In the genomic region with DNA sequence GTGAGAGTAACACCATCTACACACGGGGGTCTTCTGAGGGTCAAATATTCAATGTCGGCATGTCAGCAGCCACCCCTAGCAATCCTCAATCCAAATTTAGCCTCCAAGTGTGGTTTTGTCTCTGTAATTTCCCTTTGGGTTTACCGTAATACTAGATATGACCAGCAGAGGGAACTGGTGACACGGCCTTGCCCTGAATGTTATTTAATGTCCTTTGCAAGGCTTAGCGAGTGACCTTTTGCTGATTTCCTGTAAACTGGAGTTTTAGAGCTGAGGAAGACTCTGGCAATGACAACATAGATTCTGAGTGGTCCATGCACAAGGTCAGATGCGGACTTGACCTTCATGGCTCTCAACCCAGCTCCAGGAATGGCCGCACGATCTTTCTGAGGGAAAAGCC, we compare ENCODE assay signal across 8 mouse cellular contexts. TPM values are rescaled to one million over a fixed set of nuclear protein-coding genes. Genes with fewer than 3 reads are reported as not detected.
DNase-seq lines count a peak whose midpoint lies in the region; TF ChIP-seq lines count a peak whose summit lies in the region.

No protein-coding gene starts in this region.

- peak; percentile 18 to 33 for DNase-seq in layer of hippocampus, postnatal 14 days (ENCODE audit: low spot score in 2 of 2)
- DNase-seq in layer of hippocampus, adult 9-11 months = no peak
- DNase-seq in ES-E14 (ENCODE audit: low read depth, low spot score) = peak; percentile 39
- DNase-seq in c-Kit-negative CD71-positive TER-119-positive erythroid progenitor cells, embryonic 14.5 days (ENCODE audit: low read depth, low spot score) = peak; percentile 1
- DNase-seq in heart, embryonic 10.5 days (ENCODE audit: low spot score) = no peak
- peak; percentile 43 to 65 for DNase-seq in left cerebral cortex, postnatal 14 days (ENCODE audit: low spot score in 2 of 2)
- peak; percentile 81 for DNase-seq in retina, embryonic 14.5 days (ENCODE audit: low spot score)
- no peak for DNase-seq in layer of hippocampus, adult 9-10 months (ENCODE audit: low spot score)

- H3K27ac ChIP-seq in ES-E14 (ENCODE audit: insufficient read depth, low read depth, low read length, poor library complexity, severe bottlenecking) = no peak overlapping the region
- H3K27ac ChIP-seq in heart, embryonic 10.5 days = peak overlapping the region; percentile 52; the same call in 1 of the 2 replicates

- no peaks in the 10 kb centered on the region for H3K9me3 ChIP-seq in ES-E14 (ENCODE audit: control insufficient read depth, insufficient read depth, low read depth, low read length)
- no peaks in the 10 kb centered on the region for H3K9me3 ChIP-seq in heart, embryonic 10.5 days

- WGBS in heart, embryonic 10.5 days = 30% methylated on average over 8 of the region's 8 CpGs

- no peak overlapping the region for H3K4me3 ChIP-seq in ES-E14 (ENCODE audit: insufficient read depth in 1 of 2, low read depth in 1 of 2, low read length in 2 of 2, poor library complexity in 1 of 2, severe bottlenecking in 1 of 2)
- H3K4me3 ChIP-seq in heart, embryonic 10.5 days = no peak overlapping the region

- intact Hi-C loops in left cerebral cortex, postnatal 14 days (cut with DNase I) = loop anchor here (5.0 kb wide), 1 partner anchor 137 kb away; no protein-coding TSS in a partner anchor

- H3K9ac ChIP-seq in ES-E14 (ENCODE audit: insufficient read depth, low read depth, low read length, poor library complexity, severe bottlenecking) = no peak overlapping the region

- no peaks in the 10 kb centered on the region for H3K27me3 ChIP-seq in heart, embryonic 10.5 days (ENCODE audit: insufficient read depth, poor library complexity, severe bottlenecking)

- H3K36me3 ChIP-seq in ES-E14 (ENCODE audit: control insufficient read depth, insufficient read depth, low read length, poor library complexity, severe bottlenecking) = no peaks in the 10 kb centered on the region
- H3K36me3 ChIP-seq in heart, embryonic 10.5 days = no peaks in the 10 kb centered on the region

- no peaks in the 10 kb centered on the region for H3K4me1 ChIP-seq in ES-E14 (ENCODE audit: control insufficient read depth in 2 of 2, insufficient read depth in 2 of 2, low read length in 2 of 2, poor library complexity in 1 of 2)
- H3K4me1 ChIP-seq in heart, embryonic 10.5 days = 0 out of 2 replicates have a peak, but pooled peaks cover 3% of the 10 kb centered on the region

- in situ Hi-C loops in ES-E14 (cut with MboI; ENCODE audit: low sequenced_read_pairs in 2 of 2, unreplicated experiment in 2 of 2) = no loop called here

TF ChIP-seq in ES-E14, 5 proteins besides CTCF, POLR2A, EP300 and RAD21:
- no peak for TF ChIP-seq HCFC1 (IDR thresholded peaks at IDR 0.05; ENCODE audit: borderline replicate concordance, insufficient read depth, low read length)
- TF ChIP-seq ZC3H11A (IDR thresholded peaks at IDR 0.05; ENCODE audit: borderline replicate concordance, low read depth, low read length) = peak; percentile 34; the same call in 1 of the 2 replicates

RNA-seq across cellular contexts. Expression of a gene that starts 44.7 kb away (rescaled TPM):
- 1 to 10 TPM; 1.2 to 1.4 TPM for total RNA-seq in layer of hippocampus, postnatal 14 days (2021)
- total RNA-seq in ES-E14 (2012; rRNA removed) = 0.09 TPM in 1 of 2 replicates, not detected in the other
- 0.40 and 0.81 TPM in 2 replicates for polyA plus RNA-seq in heart, embryonic 10.5 days (2016; fragmentation: Nextera tagmentation; extraction: Ambion mirVana)
- 1 to 10 TPM; 1.3 to 1.5 TPM for total RNA-seq in left cerebral cortex, postnatal 14 days (2021)

Comparison
In these comparisons a context has a peak if more than half of its experiments do, and no peak if none do; other contexts are left out.
1. DNase-seq: peak in layer of hippocampus, postnatal 14 days (2 of 2), ES-E14 (single experiment), c-Kit-negative CD71-positive TER-119-positive erythroid progenitor cells, embryonic 14.5 days (single experiment), left cerebral cortex, postnatal 14 days (2 of 2) and retina, embryonic 14.5 days (single experiment); none in layer of hippocampus, adult 9-11 months (single experiment), heart, embryonic 10.5 days (single experiment) and layer of hippocampus, adult 9-10 months (single experiment).